Mouse (Mus musculus): ENCODE results near the gene Olfr1396.

DNA sequence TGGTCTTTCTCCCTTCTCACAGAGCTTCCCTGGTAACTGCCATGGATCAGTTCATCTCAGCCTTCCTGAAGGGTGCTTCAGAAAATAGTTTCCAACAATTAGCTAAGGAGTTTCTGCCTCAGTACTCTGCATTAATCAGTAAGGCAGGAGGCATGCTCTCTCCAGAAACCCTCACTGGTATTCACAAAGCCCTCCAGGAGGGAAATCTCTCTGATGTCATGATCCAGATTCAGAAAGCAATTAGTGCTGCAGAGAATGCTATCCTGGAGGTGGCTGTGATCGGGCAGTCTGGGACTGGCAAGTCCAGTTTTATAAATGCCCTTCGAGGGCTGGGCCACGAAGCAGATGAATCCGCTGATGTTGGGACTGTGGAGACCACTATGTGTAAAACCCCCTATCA lies 19.3 kb downstream of the Olfr1396 start:
- TF ChIP-seq CTCF (IDR thresholded peaks at IDR 0.05; ENCODE audit: insufficient read depth, low read depth, low read length) (no peak), POLR2A (IDR thresholded peaks at IDR 0.05; ENCODE audit: insufficient read depth, low read depth, low read length) (no peak)
